Comparison of ENCODE assay signal across 20 mouse cellular contexts in the genomic region with DNA sequence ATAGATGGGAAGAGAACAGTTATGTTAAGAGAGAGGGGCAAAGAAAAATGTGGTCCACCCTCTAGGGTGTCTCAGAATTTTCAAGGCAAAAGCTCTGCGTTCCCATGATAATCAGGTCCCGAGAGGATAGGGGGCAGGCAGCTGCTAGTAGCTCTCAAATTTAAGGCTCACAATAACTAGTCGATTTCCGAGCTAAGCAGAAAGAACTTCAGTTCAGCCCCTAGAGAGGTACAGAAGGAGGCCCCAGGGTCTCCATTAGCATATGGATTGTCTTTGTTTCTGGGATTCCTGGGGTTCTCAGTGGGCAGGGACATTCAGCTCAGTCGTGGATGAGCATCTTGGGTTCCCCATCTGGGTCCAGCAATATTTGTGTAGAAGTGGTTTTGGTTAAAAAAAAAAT.
DNase-seq lines count a peak whose midpoint lies in the region; ATAC-seq and TF ChIP-seq lines count a peak whose summit lies in the region.
"Had no signal": no experiment of that assay in that cellular context is flagged by ENCODE, and none has a peak within 500 bp of the region (broad histone marks: within the 10 kb centered on the region; RNA-seq: fewer than 3 reads in every experiment).

No protein-coding gene starts in this region.

- no peaks in the 10 kb centered on the region for H3K9me3 ChIP-seq in forebrain, embryonic 11.5 days (ENCODE audit: control insufficient read depth, low read length)
- no peaks in the 10 kb centered on the region for H3K9me3 ChIP-seq in forebrain, postnatal 0 days (ENCODE audit: low read length)
- H3K9me3 ChIP-seq in hindbrain, embryonic 10.5 days = no peaks in the 10 kb centered on the region
- no peaks in the 10 kb centered on the region for H3K9me3 ChIP-seq in hindbrain, postnatal 0 days (ENCODE audit: low read length)
- H3K9me3 ChIP-seq in midbrain, embryonic 14.5 days (ENCODE audit: control insufficient read depth, low read length) = no peaks in the 10 kb centered on the region
- no peaks in the 10 kb centered on the region for H3K9me3 ChIP-seq in midbrain, embryonic 13.5 days
- H3K9me3 ChIP-seq: embryonic facial prominence, embryonic 10.5 days; G1E; heart, embryonic 13.5 days; hindbrain, embryonic 12.5 days had no signal

- no peak overlapping the region for H3K4me3 ChIP-seq in forebrain, embryonic 11.5 days (ENCODE audit: low read depth, low read length)
- no peak overlapping the region for H3K4me3 ChIP-seq in forebrain, postnatal 0 days (ENCODE audit: low read depth, low read length)
- no peak overlapping the region for H3K4me3 ChIP-seq in hindbrain, embryonic 10.5 days
- H3K4me3 ChIP-seq in hindbrain, postnatal 0 days (ENCODE audit: low read length) = no peak overlapping the region
- no peak overlapping the region for H3K4me3 ChIP-seq in midbrain, embryonic 14.5 days (replicated peaks; ENCODE audit: low read depth, low read length)
- no peak overlapping the region for H3K4me3 ChIP-seq in midbrain, embryonic 13.5 days (replicated peaks)
- H3K4me3 ChIP-seq: embryonic facial prominence, embryonic 10.5 days; heart, embryonic 13.5 days; hindbrain, embryonic 12.5 days had no signal

- H3K4me1 ChIP-seq in forebrain, embryonic 11.5 days (replicated peaks; ENCODE audit: control insufficient read depth, insufficient read depth, low read length) = peaks cover 9% of the 10 kb centered on the region; the same call in 1 of the 2 replicates
- no peaks in the 10 kb centered on the region for H3K4me1 ChIP-seq in forebrain, postnatal 0 days (ENCODE audit: insufficient read depth)
- H3K4me1 ChIP-seq in hindbrain, embryonic 10.5 days (replicated peaks) = peaks cover 39% of the 10 kb centered on the region
- 0 out of 2 replicates have a peak, but pooled peaks cover 6% of the 10 kb centered on the region for H3K4me1 ChIP-seq in hindbrain, postnatal 0 days (ENCODE audit: insufficient read depth, low read length)
- peaks cover 20% of the 10 kb centered on the region for H3K4me1 ChIP-seq in midbrain, embryonic 14.5 days (ENCODE audit: control insufficient read depth, insufficient read depth, low read length)
- H3K4me1 ChIP-seq in midbrain, embryonic 13.5 days (replicated peaks) = peaks cover 35% of the 10 kb centered on the region

- DNase-seq in forebrain, embryonic 11.5 days (ENCODE audit: low spot score) = no peak
- DNase-seq in forebrain, postnatal 0 days = no peak
- DNase-seq in hindbrain, embryonic 10.5 days (ENCODE audit: low spot score) = no peak
- DNase-seq in hindbrain, postnatal 0 days (ENCODE audit: low spot score) = no peak
- DNase-seq in midbrain, embryonic 14.5 days = peak; percentile 52
- DNase-seq in embryo, embryonic 11 days = no peak
- DNase-seq: adrenal gland, postnatal 10 days; B cell, adult 2 months; cerebellum, adult 11 months; cerebellum, adult 8-10 months; cerebellum, postnatal 14 days; gastrocnemius, postnatal 25 days; heart, postnatal 36 days; kidney, adult 11 months had no signal

- H3K27me3 ChIP-seq in forebrain, embryonic 11.5 days (ENCODE audit: control insufficient read depth, insufficient read depth, low read length) = peaks cover 5% of the 10 kb centered on the region
- no peaks in the 10 kb centered on the region; the same call in 1 of the 2 replicates for H3K27me3 ChIP-seq in forebrain, postnatal 0 days (ENCODE audit: insufficient read depth, low read length)
- H3K27me3 ChIP-seq in hindbrain, embryonic 10.5 days (ENCODE audit: insufficient read depth, poor library complexity, severe bottlenecking) = peaks cover 100% of the 10 kb centered on the region
- H3K27me3 ChIP-seq in hindbrain, postnatal 0 days (ENCODE audit: insufficient read depth, low read length) = peaks cover 17% of the 10 kb centered on the region
- peaks cover 53% of the 10 kb centered on the region for H3K27me3 ChIP-seq in midbrain, embryonic 14.5 days (ENCODE audit: control insufficient read depth, insufficient read depth, low read length)
- peaks cover 89% of the 10 kb centered on the region for H3K27me3 ChIP-seq in midbrain, embryonic 13.5 days

- no peak overlapping the region for H3K9ac ChIP-seq in forebrain, embryonic 11.5 days (ENCODE audit: low read length)
- no peak overlapping the region for H3K9ac ChIP-seq in forebrain, postnatal 0 days
- H3K9ac ChIP-seq in hindbrain, postnatal 0 days (replicated peaks; ENCODE audit: low read length) = no peak overlapping the region
- H3K9ac ChIP-seq in midbrain, embryonic 14.5 days (replicated peaks; ENCODE audit: low read length) = no peak overlapping the region
- H3K9ac ChIP-seq in midbrain, embryonic 13.5 days (replicated peaks) = no peak overlapping the region
- H3K9ac ChIP-seq: heart, embryonic 13.5 days; hindbrain, embryonic 12.5 days had no signal

- H3K27ac ChIP-seq in forebrain, embryonic 11.5 days (ENCODE audit: low read depth, low read length) = no peak overlapping the region
- H3K27ac ChIP-seq in forebrain, postnatal 0 days (ENCODE audit: low read depth, low read length) = no peak overlapping the region
- 0 out of 2 replicates have a peak overlapping the region, but pooled peaks have one; percentile 23 for H3K27ac ChIP-seq in hindbrain, embryonic 10.5 days
- no peak overlapping the region for H3K27ac ChIP-seq in hindbrain, postnatal 0 days
- H3K27ac ChIP-seq in midbrain, embryonic 14.5 days (replicated peaks; ENCODE audit: low read depth, low read length) = no peak overlapping the region
- no peak overlapping the region for H3K27ac ChIP-seq in midbrain, embryonic 13.5 days
- H3K27ac ChIP-seq: embryonic facial prominence, embryonic 10.5 days; heart, embryonic 13.5 days; hindbrain, embryonic 12.5 days had no signal

- no peak overlapping the region for H3K4me2 ChIP-seq in forebrain, embryonic 11.5 days (ENCODE audit: low read depth, low read length, severe bottlenecking)
- H3K4me2 ChIP-seq in forebrain, postnatal 0 days (ENCODE audit: low read depth) = no peak overlapping the region
- H3K4me2 ChIP-seq in hindbrain, postnatal 0 days (ENCODE audit: low read depth, low read length) = no peak overlapping the region
- H3K4me2 ChIP-seq in midbrain, embryonic 14.5 days (ENCODE audit: low read length) = no peak overlapping the region
- H3K4me2 ChIP-seq in midbrain, embryonic 13.5 days (replicated peaks) = no peak overlapping the region; the same call in 1 of the 2 replicates
- H3K4me2 ChIP-seq: heart, embryonic 13.5 days; hindbrain, embryonic 12.5 days had no signal

- H3K36me3 ChIP-seq in forebrain, embryonic 11.5 days (ENCODE audit: control insufficient read depth, insufficient read depth, low read length) = no peaks in the 10 kb centered on the region
- H3K36me3 ChIP-seq in forebrain, postnatal 0 days (ENCODE audit: insufficient read depth) = no peaks in the 10 kb centered on the region
- no peaks in the 10 kb centered on the region for H3K36me3 ChIP-seq in hindbrain, embryonic 10.5 days
- no peaks in the 10 kb centered on the region for H3K36me3 ChIP-seq in hindbrain, postnatal 0 days (ENCODE audit: insufficient read depth, low read length)
- no peaks in the 10 kb centered on the region for H3K36me3 ChIP-seq in midbrain, embryonic 14.5 days (ENCODE audit: control insufficient read depth, insufficient read depth, low read length)
- no peaks in the 10 kb centered on the region for H3K36me3 ChIP-seq in midbrain, embryonic 13.5 days
- H3K36me3 ChIP-seq: embryonic facial prominence, embryonic 10.5 days; G1E; heart, embryonic 13.5 days; hindbrain, embryonic 12.5 days had no signal

- WGBS in forebrain, embryonic 11.5 days = 7% methylated on average over 5 of the region's 5 CpGs
- WGBS in forebrain, postnatal 0 days = 7% methylated on average over 5 of the region's 5 CpGs
- 8% methylated on average over 5 of the region's 5 CpGs for WGBS in hindbrain, embryonic 10.5 days
- 17% methylated on average over 5 of the region's 5 CpGs for WGBS in hindbrain, postnatal 0 days
- 2% methylated on average over 5 of the region's 5 CpGs for WGBS in midbrain, embryonic 14.5 days
- 3% methylated on average over 5 of the region's 5 CpGs for WGBS in midbrain, embryonic 13.5 days

- TF ChIP-seq CTCF in forebrain, postnatal 0 days (IDR thresholded peaks at IDR 0.05; ENCODE audit: low read depth) = no peak
- TF ChIP-seq CTCF in hindbrain, postnatal 0 days (IDR thresholded peaks at IDR 0.05; ENCODE audit: low read depth) = no peak

- ATAC-seq in forebrain, embryonic 11.5 days (replicated peaks; ENCODE audit: low FRiP score) = 0 out of 2 replicates have a peak, but pooled peaks have one; percentile 53
- ATAC-seq in forebrain, postnatal 0 days = no peak
- no peak for ATAC-seq in hindbrain, postnatal 0 days
- ATAC-seq in midbrain, embryonic 14.5 days (ENCODE audit: low FRiP score, low TSS enrichment) = no peak
- ATAC-seq in midbrain, embryonic 13.5 days = no peak
- ATAC-seq: CD4-positive, CD25-positive, alpha-beta regulatory T cell, adult 4 months had no signal
